Mouse (Mus musculus): ENCODE data around the gene Hsd17b13.
A peak's percentile ranks its signal among the peaks of the same experiment; 100 is the strongest.
"Not testable (repeated sequence)": the region's sequence is repeated elsewhere in the genome, so short reads cannot be mapped to it uniquely, and the experiment has no call there.

Hsd17b13 gene

DNA sequence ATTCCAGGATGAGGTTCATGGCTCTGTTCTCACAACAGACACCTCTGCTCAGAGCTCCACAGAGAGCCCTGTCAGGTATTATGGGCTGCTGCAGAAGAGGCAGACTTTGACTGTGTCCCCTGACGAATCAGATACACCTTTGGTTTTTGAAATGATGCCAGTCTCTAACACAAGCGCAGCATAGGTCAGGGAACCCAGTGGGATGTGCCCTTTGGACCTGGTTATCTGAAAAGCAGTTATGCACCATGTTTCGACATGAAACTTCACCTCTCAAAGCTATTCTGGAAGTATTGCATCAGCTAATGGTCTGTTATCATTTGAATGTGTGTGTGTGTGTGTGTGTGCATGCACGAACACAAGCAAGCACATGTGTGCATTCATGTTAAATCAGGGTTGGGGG, at the start of gene Hsd17b13:
TSS of gene Hsd17b13 (minus strand) at position 114 of the 400 bp plus-strand sequence.
- DNase-seq (ENCODE audit: low read depth) = no peak

DNA sequence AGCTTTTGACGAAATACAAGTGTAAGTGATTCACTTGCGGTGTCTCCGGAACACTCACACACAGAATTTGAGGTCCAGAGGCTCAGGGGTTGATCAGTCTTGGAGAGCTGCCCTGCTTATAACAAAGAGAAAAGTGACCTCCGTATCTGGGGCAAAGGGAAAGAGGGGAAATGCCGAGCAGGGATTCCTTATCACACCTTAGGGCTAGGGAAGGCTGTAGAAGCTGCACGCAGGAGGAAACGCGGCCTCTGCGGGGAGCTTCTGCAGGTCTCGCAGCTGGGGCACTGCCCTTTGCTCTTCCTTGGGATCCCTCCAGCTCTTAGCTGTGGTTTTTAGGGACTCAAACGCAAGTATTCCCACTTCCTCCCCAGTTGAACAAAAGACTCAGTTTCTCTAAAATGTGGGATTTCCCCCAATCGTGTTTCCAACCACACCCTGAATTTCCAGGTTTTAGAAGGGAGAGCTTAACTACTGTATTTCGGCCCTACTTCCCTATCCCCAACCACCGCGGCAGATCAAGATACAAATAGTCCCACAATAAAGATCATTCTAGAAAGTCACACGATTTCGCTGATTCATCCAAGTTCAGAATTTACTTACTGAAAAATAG, 48.1 kb upstream of the Hsd17b13 start:
- DNase-seq (ENCODE audit: low read depth) = no peak

DNA sequence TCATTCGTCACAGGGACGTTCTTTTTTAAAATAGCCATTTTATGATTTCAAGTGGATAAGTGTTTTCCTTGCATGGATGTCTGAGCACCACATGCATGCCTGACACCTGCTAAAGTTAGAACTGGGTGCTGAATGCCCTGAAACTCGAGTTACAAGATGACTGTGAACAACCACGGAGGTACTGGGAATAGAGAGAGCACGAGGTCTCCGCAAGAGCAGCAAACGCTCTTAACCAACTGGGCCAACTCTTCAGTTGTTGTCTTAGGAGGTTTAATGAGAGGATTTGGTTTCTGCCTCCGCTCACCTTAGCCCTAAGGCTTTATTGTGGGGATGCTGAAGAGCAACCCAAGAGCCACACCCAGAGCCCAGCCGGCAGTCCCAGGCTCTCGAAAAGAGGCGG, 47.6 kb upstream of the Hsd17b13 start:
- no peak for DNase-seq (ENCODE audit: low read depth)

DNA sequence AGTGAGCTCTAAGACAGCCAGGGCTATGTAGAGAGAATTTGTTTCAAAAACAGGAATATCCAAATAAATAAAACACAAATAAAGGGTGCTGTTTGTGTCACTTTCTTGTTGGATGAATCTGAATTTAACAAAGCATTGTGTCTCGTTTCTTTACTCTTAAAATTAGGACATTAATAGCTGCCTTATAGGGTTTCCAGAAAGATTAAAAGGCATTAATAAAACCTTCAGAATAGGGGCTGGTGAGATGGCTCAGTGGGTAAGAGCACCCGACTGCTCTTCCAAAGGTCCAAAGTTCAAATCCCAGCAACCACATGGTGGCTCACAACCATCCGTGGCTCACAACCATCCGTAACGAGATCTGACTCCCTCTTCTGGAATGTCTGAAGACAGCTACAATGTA, 47.0 kb upstream of the Hsd17b13 start:
- DNase-seq (ENCODE audit: low read depth) = not testable (repeated sequence)

DNA sequence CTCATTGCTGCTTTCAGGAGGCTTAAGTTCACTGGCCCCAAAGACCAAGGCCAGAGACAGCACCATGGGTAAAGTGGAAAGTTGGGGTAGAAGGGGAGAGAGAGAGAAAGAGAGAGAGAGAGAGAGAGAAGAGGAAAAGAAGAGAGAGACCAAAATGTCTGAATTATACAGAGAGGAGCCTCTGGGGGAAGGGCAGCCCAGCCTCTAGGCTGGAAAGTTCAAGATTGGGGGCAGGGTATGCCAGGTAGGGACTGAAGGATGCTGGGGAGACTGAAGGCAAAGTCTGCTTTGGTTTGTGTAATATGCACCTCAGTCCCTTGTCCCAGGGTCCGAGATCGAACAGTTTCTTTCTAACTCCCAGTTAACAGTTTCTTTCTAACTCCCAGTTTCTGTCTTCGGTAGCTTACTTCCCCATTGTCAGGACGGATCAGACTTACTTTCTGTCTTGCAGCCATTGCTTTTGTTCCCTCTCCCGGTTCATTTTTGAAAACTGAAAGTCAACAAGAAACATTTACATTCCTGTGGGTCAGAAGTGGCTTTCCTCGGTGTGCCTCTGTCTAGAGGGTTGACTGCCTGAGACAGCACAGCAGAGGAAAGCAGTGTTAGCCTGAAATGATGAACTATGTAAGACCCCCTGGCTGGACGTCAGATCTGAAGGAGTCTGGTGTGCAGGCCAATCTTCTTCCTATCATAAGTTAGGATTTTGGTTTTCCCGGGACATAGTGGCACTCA, 46.2 kb upstream of the Hsd17b13 start:
- no peak for DNase-seq (ENCODE audit: low read depth)

DNA sequence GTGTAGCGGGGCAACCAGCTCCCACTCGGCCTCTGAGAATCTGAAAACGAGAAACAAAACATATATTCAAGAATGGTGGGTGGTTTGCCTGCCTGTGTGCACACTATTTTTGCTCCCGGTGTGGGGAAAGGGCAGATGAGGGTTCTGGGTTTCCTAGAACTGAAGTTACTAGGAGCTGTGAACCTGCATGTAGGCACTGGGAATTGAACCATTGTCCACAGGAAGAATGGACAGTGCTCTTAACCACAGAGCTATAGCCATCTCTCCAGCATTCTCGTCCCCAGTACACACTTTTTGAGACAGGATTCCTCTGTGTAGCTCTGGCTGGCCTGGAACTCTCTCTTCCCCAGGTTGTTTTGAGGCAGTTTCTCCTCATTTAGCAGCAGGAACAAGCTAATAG, 45.3 kb upstream of the Hsd17b13 start:
- no peak for DNase-seq (ENCODE audit: low read depth)

DNA sequence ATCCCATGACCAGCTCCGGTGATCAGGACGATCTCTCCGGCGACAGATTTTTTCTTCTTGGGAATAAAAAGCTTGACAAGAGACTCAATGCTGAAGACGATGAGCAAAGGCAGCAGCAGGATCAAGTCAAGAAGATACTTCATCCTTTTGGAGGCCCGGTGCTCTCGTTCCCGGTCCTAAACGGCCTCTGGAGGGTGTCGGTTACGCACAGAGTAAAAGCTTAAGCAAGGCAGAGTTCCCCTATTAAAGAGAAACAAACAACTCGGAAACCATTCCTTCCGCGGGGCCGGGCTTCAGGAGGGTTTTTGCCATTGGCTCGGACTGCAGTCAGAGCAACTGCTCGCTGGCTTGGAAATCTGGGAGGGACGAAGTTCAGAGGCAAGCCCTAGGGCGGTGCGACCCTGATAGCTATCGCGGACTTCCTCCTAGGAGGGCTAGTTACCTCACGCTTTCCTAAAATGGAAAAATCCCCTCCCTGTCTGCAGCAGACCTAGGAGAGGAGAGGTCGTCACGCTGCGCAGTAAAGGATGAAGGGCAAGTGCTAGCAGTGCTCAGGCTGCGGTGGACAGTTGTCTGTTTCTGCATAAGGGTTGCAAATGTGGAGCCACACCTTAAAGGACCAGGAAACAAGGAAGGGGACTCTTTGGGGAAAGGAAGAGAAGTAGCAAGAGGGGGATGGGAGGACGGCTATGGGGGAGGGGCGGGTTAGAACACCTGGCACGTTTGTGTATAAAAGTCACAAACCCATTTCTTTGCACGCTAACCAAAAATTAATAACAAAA, 44.6 kb upstream of the Hsd17b13 start, which contains the start of gene Hsd17b11:
TSS of gene Hsd17b11 (minus strand) at position 323 of the 782 bp plus-strand sequence.
- peak; percentile 93 for DNase-seq (ENCODE audit: low read depth)

DNA sequence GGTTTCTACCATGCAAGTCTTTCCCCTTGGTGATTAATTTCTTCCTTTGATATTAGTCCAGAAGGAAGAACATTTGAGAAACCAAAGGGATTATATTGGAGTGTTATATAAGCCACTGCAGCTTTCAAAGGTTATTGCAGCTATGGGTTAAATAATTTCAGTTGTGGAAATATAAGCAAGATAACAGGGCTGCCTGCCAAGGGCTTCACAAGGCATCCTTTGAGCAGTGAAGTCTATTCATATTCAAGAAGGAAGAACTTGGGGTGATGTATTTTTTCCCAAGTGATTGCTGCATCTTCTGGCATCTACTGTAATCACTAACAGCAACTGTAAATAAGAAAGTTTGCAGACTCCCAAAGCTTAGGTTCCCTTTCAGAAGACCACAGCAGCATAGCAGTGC, 34.2 kb upstream of the Hsd17b13 start:
- peak; percentile 55 for DNase-seq (ENCODE audit: low read depth)

DNA sequence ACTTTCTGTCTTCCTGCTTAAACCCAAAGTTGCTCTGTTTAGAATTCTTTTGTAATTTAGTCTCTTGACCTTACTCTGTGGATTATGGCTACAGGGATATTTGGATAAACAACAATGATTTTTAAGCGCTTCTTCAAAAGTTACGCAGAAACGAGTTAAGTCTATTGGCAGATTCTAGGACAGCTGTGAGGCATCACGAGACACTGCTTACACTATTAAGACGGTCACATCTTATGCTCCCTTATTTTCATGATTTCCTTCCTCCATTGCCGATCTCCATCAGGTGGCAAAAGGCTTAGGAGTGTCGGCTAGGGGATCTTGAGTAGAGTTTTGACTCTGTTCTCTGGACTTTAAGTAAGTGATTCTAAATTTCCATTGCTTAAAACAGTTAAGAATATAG, 33.1 kb upstream of the Hsd17b13 start:
- DNase-seq (ENCODE audit: low read depth) = no peak

DNA sequence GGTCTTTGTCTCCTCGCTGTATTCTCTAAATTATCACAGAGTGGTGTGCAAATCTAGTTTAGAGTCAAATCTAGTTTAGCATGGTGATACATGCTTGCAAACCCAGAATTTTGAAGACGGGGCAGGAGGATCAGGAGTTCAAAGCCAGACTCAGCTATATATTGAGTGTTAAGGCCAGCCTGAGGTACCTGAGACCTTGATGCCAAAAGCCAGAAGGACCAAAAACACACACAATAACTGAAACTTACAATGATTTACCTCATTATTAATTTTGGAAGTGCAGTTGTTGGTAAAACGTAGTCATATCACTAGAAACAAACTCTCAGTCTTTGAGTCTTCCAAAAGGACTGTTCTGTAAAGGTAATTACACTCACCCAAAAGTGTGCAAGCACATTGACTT, 32.2 kb upstream of the Hsd17b13 start:
- DNase-seq (ENCODE audit: low read depth) = no peak

DNA sequence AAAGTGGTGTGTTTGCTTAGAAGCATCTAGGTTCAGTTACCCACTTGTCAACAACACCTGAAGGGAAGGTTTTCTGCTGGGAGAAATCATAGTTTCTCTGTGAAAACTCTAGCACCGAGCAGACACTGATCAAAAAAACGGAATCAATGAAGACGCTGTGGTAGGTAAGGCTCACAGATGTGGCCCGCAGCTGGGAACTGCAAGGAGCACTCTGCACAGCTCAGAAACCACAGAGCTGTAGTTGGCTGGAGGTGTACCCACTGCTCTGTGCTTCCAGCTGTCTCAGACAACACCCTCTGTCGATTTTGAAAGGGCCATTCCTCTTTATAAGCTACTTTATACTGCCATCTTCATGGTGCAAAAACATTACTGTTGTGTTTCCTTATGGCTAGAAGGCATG, 30.6 kb upstream of the Hsd17b13 start:
- no peak for DNase-seq (ENCODE audit: low read depth)

DNA sequence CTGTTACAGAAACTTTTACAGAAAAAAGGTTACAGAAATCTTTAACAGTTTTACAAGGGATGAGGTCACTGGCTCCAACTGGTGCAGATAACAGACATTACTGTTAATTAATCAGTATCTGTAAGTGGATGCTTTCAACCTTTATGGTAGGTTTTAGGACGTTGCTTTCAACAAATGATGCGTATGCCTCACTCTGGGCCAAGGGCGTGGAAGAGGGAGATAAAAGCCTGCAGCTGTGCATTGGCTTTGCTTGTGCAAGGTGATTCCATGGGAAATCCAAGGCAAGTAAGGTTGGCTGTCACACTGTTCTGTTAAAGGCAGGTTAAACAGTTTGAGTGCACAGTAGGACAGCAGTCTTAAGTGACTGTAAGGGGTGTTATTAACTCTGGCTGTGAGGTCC, 29.6 kb upstream of the Hsd17b13 start:
- no peak for DNase-seq (ENCODE audit: low read depth)

DNA sequence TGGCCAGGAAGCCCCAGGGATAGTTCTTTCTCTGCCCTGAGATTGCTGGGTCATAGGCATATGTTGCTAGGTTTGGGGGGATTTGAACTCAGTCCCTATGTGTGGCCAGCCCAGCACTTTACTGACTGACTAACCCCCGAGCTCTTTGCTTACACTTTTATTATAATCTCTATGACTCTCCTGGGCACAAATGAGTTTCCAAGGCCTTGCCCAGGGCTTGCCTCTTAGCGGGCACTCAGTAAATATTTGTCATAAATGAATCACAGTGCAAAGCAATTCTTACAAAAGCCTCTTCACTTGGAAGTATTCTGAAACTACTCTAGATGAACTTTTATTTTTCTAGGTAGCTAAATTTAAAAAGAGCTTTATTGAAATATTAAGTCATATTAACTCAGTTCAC, 26.7 kb upstream of the Hsd17b13 start:
- DNase-seq (ENCODE audit: low read depth) = no peak

DNA sequence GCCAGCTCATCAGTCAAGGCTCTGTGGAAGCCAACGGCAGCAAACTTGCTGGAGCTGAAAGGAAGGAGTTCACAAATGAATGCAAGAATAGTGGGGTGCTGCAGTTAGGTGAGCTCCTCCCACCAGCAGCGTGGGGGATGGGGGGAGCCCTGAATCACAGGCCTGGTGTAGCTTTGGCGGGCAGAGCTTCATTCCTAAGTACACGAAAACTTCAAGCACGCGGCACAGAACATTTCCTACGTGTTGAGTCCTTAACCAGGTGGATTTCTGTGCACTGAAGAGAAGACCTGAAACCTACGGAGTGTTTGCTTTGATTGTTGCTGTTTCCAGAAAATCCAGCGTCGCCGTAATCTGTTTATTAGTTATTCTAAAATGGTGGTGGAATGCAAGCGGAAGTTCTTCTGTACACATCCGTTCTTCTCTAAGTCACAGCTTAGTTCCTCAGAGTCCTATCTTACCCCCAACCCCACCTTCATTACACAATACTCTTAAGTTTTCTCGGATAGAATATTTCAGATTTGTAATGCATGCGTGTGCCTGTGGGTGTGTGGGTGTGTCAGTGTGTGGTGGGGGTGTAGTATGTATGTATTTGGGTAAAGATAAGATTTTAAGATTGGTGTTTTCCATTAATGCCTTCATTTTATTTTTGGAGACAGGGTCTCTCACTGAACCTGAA, 26.2 kb upstream of the Hsd17b13 start:
- no peak for DNase-seq (ENCODE audit: low read depth)

DNA sequence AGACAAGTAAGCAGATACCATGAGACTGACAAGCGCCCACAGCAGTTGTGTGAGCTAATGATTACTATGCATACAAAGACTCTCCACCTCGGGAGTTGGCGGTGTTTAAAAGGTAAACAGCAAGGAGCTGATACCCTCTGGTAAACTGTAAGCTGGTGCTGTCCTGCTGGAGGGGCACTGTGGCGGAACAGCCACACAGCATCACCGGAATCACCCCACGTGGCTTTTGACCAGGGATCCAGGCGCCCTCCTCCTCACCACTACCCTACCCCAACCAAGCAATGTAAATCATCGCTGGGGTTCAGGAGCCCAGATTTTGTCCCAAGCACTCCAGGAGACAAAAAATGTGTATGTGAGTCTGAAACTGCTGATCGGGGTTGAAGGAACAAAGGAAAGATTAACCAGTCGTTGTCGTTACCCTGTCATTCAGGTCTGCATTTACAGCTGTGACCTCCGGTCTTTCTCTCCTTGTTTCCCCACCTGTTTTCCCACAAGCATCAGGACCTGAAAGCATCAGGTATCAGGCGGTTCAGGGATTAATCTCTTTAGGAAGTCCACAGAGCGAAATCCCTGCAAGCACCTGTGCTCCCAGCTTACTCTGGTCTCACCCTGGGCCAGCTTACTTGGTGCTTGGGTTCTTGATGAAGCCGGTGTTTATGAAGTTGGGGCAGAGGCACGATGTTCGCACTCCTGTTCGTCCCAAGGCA, 25.5 kb upstream of the Hsd17b13 start:
- DNase-seq (ENCODE audit: low read depth) = no peak

DNA sequence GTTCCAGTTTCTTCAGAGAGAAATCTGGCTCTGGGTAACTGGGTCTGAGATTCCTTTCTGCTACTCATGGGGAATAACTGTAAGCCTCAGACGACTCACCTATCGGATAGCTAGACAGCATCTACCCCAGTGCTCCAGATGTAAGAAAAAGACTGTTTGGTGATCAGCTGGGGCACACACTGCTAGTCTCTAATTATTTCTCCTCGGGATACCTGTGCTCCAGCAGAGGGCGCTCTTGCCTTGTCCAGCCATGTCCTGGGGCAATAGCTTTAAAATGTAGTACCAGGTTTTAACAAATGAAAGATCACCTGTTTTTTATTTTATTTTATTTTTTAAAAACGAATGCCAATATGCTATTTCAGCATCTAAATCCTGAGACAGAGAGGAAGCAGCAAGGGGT, 22.5 kb upstream of the Hsd17b13 start:
- peak; percentile 94 for DNase-seq (ENCODE audit: low read depth)

DNA sequence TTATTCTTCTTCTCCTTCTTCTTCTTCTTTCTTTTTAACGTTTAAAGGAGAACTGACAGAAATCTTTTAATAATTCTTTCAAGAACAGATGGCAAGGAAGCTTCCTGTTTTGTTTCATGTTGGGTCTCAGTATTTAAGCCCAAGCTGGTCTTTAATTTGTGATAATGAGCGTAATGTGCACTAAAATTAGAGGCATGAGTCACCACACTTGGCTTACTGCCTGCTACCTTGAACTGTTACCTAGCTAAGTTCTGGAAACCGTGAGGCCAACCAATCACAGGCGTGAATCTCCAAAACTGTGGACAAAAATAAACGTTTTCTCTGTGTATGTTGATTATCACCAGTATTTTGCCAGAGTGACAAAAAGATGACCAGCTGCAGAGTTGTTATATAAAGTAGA, 21.5 kb upstream of the Hsd17b13 start:
- no peak for DNase-seq (ENCODE audit: low read depth)

DNA sequence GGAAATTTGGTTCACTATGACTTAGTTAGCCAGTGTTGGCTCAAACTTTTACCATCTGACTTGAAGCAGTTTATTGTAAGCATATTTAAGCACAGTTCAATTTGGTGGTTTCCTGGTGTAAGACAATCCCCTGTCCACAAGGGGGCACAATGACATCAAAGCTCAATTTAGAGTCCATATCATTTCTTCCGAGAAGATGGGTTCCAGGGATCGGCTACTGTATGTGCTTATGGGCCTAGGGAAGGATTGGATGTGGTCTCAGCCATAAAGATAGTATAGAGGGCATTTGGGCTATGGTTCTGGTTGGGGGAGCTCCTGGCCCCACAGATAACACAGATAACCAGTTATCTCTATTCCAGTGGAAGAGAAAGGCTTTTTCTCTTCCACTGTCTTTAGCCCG, 18.0 kb upstream of the Hsd17b13 start:
- DNase-seq (ENCODE audit: low read depth) = peak; percentile 67

DNA sequence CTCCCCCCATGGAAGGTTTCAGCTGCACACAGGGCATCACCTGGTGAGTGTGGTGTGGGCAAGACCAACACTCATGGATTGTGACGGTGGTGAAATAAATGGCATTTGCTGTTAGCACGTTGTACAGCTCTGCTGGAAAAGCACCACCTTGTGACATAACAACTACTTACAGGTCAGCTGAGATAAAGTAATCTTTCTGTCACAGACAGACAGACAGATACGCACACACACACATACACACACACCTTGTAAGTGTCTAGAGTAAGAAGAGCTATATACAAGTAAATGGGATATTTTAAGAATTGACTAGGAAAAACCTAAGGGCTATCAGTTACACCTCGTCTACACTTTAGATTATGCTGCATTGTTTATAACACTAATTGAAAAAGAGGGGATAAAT, 17.5 kb upstream of the Hsd17b13 start:
- no peak for DNase-seq (ENCODE audit: low read depth)

DNA sequence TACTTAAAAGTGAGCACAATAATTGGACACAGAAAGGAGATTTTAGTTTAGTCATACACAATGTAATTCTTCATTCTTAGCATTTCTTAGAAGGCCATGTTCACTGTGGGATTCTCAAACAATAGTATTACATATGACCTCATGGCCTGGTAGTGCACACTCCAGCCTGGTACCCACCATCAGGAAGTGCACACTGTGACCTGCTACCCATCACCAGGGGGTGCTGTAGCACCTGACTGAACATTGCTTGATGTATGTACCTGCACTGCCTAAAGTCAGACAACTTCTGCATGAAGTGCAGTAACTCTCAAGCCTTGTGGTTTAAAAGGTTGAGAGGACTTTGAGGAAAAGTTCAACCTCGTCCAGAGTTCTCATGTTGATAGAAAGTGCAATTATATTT, 16.4 kb upstream of the Hsd17b13 start:
- peak; percentile 38 for DNase-seq (ENCODE audit: low read depth)

DNA sequence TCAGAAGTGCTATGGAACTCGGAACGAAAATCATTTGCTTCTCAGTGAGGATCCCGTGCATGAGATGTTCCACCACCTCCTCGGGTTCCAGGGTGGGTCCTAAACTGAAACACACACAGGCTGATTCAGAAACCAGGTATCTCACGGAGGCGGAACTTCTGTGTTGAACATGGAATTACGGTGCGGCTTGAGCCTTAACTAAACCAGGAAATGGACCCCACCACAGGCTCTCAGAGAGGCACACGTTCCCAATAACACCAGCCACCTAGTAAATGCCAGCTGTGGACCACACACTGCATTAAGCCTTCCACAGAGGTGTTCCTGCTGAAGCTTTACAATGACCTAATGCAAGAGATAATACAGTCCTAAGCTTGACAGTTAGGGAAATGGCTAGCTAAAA, 15.6 kb upstream of the Hsd17b13 start:
- no peak for DNase-seq (ENCODE audit: low read depth)

Data from NIH3T3 (cell line).